Mouse (Mus musculus) ES-CJ7 (cell line): ENCODE results near the gene 2310061I04Rik.
A peak's percentile ranks its signal among the peaks of the same experiment; 100 is the strongest.
"Not testable (repeated sequence)": the region's sequence is repeated elsewhere in the genome, so short reads cannot be mapped to it uniquely, and the experiment has no call there.

Experiments
- DNase-seq: peaks from one replicate; pipeline ENCODE4 v3.0.0; 2011; ENCODE audit warnings: low read depth, low spot score

Gene 2310061I04Rik

GRCm38 (mm10) chr17:35896781-35897643 lies at the start of gene 2310061I04Rik:
2310061I04Rik (minus strand) TSS chr17:35897431.
- DNase-seq: peak; percentile 92

GRCm38 (mm10) chr17:35939941-35940340 lies 42.7 kb upstream of the 2310061I04Rik start:
- peak; percentile 91 for DNase-seq

- DNase-seq: peak; percentile 95
Observed at GRCm38 (mm10) chr17:35939108-35939507, 41.9 kb upstream of the 2310061I04Rik start.

DNA sequence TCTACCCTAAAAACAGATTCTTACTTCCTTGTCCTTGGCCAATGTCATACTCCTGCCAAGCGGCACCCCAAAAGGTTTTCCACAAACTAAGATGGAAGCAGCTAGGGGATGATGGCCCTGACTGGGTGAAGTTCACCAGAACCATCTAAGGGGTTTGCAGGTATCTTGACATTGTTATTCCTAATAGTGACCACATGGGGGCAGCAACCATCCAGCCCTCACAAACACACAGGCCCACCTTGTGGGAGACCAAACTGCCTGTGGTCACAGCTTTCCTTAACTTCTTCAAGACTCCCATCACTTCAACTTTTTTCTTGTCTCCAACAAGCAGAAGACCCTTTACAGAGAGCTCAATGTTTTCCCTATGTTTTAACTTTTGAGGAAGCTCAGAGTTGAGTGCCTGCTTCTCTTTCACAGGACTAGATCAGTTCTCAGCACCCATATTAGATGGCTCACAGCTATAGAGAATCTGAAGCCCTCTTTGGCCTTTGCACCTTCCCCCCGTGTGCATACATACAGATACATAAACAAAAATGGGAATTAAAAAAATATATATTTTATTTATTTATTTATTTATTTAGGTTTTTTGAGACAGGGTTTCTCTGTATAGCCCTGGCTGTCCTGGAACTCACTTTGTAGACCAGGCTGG lies 40.6 kb upstream of the 2310061I04Rik start:
- peak; percentile 91 for DNase-seq

GRCm38 (mm10) chr17:35935763-35936162 lies 38.5 kb upstream of the 2310061I04Rik start:
- DNase-seq: not testable (repeated sequence)

DNA sequence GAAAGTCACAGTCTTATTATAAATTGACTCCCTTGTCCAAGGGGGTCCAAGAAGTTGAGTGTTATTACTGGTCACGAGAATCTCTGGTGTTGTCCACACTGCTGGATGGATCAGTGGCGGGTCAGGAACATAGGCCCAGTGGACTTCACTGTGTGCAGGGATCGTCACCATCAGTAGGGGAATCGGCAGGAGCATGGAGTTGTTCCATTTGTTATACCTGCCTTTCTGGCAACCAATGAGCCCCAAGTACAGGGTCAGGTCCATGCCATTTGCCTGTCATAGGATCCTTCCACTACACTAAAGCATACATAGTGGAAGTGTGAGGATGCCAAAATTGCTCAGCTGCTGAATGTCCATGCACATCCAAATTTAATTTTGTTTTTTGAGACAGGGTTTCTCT lies 35.4 kb upstream of the 2310061I04Rik start:
- no peak for DNase-seq

GRCm38 (mm10) chr17:35930627-35931026 lies 33.4 kb upstream of the 2310061I04Rik start:
- DNase-seq: no peak

- DNase-seq: no peak
Observed at GRCm38 (mm10) chr17:35929534-35929933, 32.3 kb upstream of the 2310061I04Rik start.

DNA sequence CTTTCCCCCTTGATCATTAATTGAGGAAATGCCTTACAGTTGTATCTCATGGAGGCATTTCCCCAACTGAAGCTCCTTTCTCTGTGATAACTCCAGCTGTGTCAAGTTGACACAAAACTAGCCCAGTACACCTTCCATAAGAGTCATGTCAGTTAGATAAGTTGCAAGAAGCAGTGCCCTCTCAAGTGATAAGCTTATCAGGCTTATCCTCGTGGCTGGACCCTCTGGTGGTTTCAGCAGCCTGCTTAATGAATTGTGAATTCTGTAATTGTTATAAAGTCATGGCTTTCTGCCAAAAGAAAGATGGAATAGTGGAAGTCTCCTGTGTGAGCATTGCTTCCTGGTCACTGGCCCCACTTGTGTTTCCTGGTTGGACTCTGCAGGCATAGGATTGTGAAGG lies 30.2 kb upstream of the 2310061I04Rik start:
- DNase-seq: no peak

DNA sequence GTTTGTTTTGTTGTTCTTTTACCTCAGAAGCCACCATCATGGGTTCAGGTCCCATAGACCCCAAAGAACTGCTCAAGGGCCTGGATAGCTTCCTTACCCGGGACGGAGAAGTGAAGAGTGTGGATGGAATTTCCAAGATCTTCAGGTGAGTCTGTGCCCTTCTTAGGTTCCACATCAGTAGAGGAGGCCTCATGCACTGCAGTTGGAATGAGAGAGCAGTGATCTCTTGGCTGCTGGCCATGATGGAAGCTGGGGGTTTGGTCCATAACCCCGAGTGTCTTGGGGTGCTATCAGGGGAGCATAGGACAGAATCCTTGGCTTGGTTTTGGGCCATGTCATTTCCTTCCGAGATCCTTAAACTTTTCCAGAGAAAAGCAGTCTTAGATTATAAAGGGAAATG lies 26.1 kb upstream of the 2310061I04Rik start:
- no peak for DNase-seq

GRCm38 (mm10) chr17:35922566-35922965 lies 25.3 kb upstream of the 2310061I04Rik start:
- no peak for DNase-seq

DNA sequence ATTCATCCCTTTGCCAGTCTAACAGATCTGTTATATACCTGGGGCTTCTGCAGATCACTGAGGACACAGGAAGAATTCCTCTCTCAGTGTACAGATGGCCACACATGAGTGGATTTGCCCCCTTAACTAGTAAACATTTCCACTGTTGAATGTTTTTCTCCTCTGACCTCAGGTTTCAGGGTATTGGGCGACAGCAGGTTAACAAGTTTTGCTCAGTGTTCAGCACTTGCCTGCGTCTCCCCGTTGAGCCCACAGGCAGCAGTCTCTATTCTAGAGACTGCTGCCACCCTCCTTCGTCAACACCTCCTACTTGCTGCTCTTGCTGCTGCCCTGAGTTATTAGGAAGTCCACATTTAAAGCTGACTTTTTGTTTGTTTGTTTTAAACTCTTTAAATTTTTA lies 24.5 kb upstream of the 2310061I04Rik start:
- DNase-seq: no peak

DNA sequence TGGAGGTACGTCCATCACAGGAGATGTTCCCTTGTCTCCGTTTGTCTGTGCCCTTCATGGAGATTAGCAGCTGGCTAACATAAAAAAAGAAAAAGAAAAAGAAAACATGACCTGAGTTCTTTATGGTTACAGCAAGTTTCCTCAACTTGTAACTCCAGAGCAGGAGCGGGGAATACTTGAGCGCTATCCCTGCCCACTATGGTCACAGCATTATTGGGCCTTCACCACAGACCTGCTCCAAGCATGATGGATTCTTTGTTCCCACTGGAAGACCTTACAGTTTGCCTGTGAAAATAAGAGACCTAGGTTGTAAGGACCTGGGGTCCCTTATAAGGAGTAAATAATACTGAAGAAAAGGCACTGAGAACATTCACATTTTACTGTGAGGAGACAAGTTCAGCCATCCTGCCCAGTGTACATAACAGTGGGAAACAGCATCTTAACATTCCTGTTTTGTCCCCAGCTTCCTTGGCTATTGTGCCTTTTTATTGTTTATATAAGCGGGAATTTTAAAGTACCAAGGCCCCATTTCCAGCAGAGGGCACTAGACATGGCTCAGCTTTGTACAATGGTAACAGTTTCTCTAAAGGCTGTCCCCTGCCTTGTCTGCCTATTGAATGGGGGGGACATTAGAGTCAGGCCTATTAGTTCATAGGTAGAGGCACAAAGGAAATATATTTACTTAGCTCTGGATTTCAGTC lies 23.8 kb upstream of the 2310061I04Rik start:
- peak; percentile 70 for DNase-seq

- DNase-seq: no peak
Observed at GRCm38 (mm10) chr17:35920384-35920783, 23.2 kb upstream of the 2310061I04Rik start.

- DNase-seq: no peak
Observed at GRCm38 (mm10) chr17:35919864-35920301, 22.7 kb upstream of the 2310061I04Rik start.

DNA sequence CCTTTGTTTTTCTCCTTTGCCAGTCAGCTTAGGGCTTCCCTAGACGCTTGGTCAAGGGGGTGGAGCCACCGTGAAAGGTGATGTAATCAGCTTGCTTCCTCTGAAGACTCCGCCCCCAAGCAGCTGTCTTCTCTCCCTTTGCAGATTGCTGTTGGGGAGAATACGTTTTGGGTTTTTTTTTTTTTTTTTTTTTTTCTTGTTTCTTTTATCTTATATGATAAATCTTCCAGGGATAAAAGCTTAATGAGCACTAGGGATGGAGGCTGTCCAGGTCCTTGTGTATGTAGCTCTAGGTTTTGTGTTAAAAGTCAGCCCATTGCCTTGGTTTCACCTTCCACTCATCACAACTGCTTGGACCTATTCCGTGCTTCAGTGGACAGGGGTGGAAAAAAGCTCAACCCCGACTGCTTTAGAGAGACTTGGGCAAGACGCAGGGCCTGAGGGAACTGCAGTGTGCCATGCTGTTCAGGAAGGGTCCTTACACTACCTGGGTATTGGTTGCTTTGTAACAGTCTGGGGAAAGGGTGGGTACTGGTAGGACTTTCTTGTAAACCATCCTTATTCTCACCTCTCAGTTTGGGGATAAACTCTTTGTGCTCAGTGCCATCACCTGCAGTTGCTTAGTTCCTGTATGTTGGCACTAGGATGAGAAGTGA lies 22.0 kb upstream of the 2310061I04Rik start:
- DNase-seq: peak; percentile 98

DNA sequence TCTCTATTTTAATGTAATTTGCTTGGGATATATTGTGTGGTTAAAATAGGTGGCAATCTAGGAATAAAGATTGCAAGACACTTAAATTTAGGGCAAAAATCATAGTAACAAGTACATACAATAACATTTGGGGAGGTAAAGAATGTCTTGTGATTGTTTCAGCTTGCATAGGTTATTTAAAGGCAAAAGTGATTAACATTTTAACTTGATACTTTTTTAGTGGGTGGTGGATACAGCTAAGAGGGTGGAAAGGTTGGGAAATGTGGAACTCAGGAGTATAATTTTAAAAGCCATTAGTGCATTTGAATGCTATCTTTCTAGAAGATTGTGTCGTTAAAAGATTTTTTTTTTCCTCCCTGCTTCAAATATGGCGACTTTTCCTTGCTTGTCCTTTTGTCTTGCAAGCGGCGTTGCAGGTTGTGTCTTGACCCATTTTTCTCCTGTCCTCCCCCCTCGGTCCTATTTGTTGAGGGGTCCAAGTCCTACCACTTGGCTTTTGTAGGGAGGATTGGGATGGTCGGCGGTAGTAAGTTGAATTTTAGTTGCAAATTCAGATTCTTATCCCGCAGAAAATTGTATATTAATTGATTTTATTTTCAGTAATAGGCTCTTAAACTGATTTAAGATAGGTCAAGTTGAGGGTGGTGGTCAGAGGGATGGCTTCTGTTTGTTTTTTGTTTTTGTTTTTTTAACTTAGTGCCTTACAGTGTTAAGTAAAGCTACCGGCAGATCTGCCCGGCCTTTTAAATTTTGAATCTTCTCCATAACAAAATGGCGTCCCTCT lies 21.2 kb upstream of the 2310061I04Rik start:
- peak; percentile 74 for DNase-seq

- peak; percentile 71 for DNase-seq
Observed at GRCm38 (mm10) chr17:35917463-35918251, 20.4 kb upstream of the 2310061I04Rik start.

GRCm38 (mm10) chr17:35917143-35917462 lies 19.9 kb upstream of the 2310061I04Rik start:
- no peak for DNase-seq
